In the genomic region with DNA sequence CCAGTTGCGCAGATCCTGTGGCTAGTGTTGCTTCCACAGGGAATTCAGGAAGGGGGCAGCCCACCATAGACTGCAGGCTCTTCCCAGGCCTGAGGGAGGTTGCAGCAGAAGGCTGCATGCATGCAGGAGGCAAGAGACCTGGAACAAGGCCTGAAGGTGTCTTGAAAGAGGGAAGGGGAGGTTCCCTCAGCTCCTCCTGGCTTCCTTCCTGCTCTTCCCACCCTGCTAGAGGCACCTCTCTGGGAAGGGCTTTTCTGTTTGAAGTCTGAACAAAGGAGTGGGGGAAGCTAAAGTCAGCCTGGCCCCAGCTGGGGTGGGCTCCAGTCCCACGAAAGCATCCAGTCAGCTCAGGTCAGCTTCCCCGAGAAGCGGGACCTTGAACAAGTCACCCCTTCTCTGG, we compare ENCODE assay signal across 15 mouse cellular contexts. TPM values are rescaled to one million over a fixed set of nuclear protein-coding genes. Genes with fewer than 3 reads are reported as not detected.
DNase-seq lines count a peak whose midpoint lies in the region; ATAC-seq and TF ChIP-seq lines count a peak whose summit lies in the region.
"Had no signal": no experiment of that assay in that cellular context is flagged by ENCODE, and none has a peak within 500 bp of the region (broad histone marks: within the 10 kb centered on the region; RNA-seq: fewer than 3 reads in every experiment).

No protein-coding gene starts in this region.

- H3K4me2 ChIP-seq in heart, embryonic 16.5 days (ENCODE audit: low read depth, low read length), result no peak overlapping the region
- H3K4me2 ChIP-seq in hindbrain, postnatal 0 days (ENCODE audit: low read depth, low read length), result no peak overlapping the region
- H3K4me2 ChIP-seq in myocyte (ENCODE audit: low read depth), result peak overlapping the region; percentile 3
- H3K4me2 ChIP-seq: heart, embryonic 13.5 days had no signal

- H3K4me1 ChIP-seq in heart, embryonic 16.5 days (ENCODE audit: control insufficient read depth, insufficient read depth, low read length), result peaks cover 21% of the 10 kb centered on the region
- peaks cover 22% of the 10 kb centered on the region for H3K4me1 ChIP-seq in hindbrain, postnatal 0 days (ENCODE audit: insufficient read depth, low read length)

- no peak overlapping the region for H3K4me3 ChIP-seq in heart, embryonic 16.5 days (ENCODE audit: low read length)
- H3K4me3 ChIP-seq in hindbrain, postnatal 0 days (ENCODE audit: low read length), result no peak overlapping the region
- no peak overlapping the region for H3K4me3 ChIP-seq in myocyte
- H3K4me3 ChIP-seq: heart, embryonic 13.5 days had no signal

- H3K9ac ChIP-seq in heart, embryonic 16.5 days (ENCODE audit: low read length), result no peak overlapping the region
- no peak overlapping the region for H3K9ac ChIP-seq in hindbrain, postnatal 0 days (replicated peaks; ENCODE audit: low read length)
- H3K9ac ChIP-seq: heart, embryonic 13.5 days had no signal

- H3K36me3 ChIP-seq in heart, embryonic 16.5 days (ENCODE audit: control insufficient read depth, insufficient read depth), result no peaks in the 10 kb centered on the region
- no peaks in the 10 kb centered on the region for H3K36me3 ChIP-seq in hindbrain, postnatal 0 days (ENCODE audit: insufficient read depth, low read length)
- H3K36me3 ChIP-seq in myocyte (ENCODE audit: control insufficient read depth, insufficient read depth), result no peaks in the 10 kb centered on the region
- H3K36me3 ChIP-seq: heart, embryonic 13.5 days had no signal

- 0 out of 2 replicates have a peak, but pooled peaks have one; percentile 16 for ATAC-seq in heart, embryonic 16.5 days (replicated peaks; ENCODE audit: extremely low read depth, insufficient read depth, low FRiP score)
- ATAC-seq in hindbrain, postnatal 0 days, result no peak
- ATAC-seq: CD4-positive, CD25-positive, alpha-beta regulatory T cell, adult 4 months had no signal

- H3K27me3 ChIP-seq in heart, embryonic 16.5 days (ENCODE audit: control insufficient read depth, insufficient read depth, low read length), result peaks cover 45% of the 10 kb centered on the region
- 0 out of 2 replicates have a peak, but pooled peaks cover 2% of the 10 kb centered on the region for H3K27me3 ChIP-seq in hindbrain, postnatal 0 days (ENCODE audit: insufficient read depth, low read length)
- no peaks in the 10 kb centered on the region for H3K27me3 ChIP-seq in myocyte (ENCODE audit: control insufficient read depth, insufficient read depth, insufficient read length)

- no peak for TF ChIP-seq CTCF in hindbrain, postnatal 0 days (IDR thresholded peaks at IDR 0.05; ENCODE audit: low read depth)

- no peaks in the 10 kb centered on the region for H3K9me3 ChIP-seq in heart, embryonic 16.5 days (replicated peaks; ENCODE audit: control insufficient read depth, low read length)
- no peaks in the 10 kb centered on the region for H3K9me3 ChIP-seq in hindbrain, postnatal 0 days (ENCODE audit: low read length)
- H3K9me3 ChIP-seq: heart, embryonic 13.5 days had no signal

- peaks cover 94% of the 10 kb centered on the region for H3K79me2 ChIP-seq in myocyte (ENCODE audit: control insufficient read depth, insufficient read depth)

- WGBS in heart, embryonic 16.5 days, result 46% methylated on average over 4 of the region's 4 CpGs
- 38% methylated on average over 4 of the region's 4 CpGs for WGBS in hindbrain, postnatal 0 days

- H3ac ChIP-seq in myocyte (ENCODE audit: control insufficient read depth, insufficient read length), result no peak overlapping the region

- TF ChIP-seq POLR2A in myocyte (IDR thresholded peaks at IDR 0.05; ENCODE audit: insufficient read length, low read depth), result no peak

- H3K27ac ChIP-seq in heart, embryonic 16.5 days (ENCODE audit: low read length), result no peak overlapping the region
- peak overlapping the region; percentile 54; the same call in 1 of the 2 replicates for H3K27ac ChIP-seq in hindbrain, postnatal 0 days
- H3K27ac ChIP-seq: heart, embryonic 13.5 days had no signal

- no peak for DNase-seq in heart, adult 11 months
- DNase-seq in ZHBTc4 (ENCODE audit: low read depth, low spot score), result peak; percentile 75
- no peak for DNase-seq in hindbrain, postnatal 0 days (ENCODE audit: low spot score)
- DNase-seq in c-Kit-positive CD71-positive TER-119-positive erythroid progenitor cells, embryonic 14.5 days (ENCODE audit: low spot score), result no peak
- no peak for DNase-seq in cerebellum, postnatal 4 days (ENCODE audit: low spot score in 2 of 2)
- no peak for DNase-seq in testis, postnatal 10 days (ENCODE audit: low spot score)
- DNase-seq: adrenal gland, adult 8-10 months; cerebellum, adult 18-20 months; kidney, adult 9 months; retina, postnatal 1 day had no signal

TF ChIP-seq in myocyte, 11 proteins besides CTCF, POLR2A, EP300 and RAD21:
- TF ChIP-seq MYOD1 (IDR thresholded peaks at IDR 0.05; ENCODE audit: control insufficient read depth in 1 of 3, insufficient read length in 2 of 3, low read depth in 2 of 3) (no peak), USF1 (IDR thresholded peaks at IDR 0.05; ENCODE audit: low read depth) (no peak), E2F4 (IDR thresholded peaks at IDR 0.05; ENCODE audit: insufficient read depth) (no peak), TCF12 (IDR thresholded peaks at IDR 0.05; ENCODE audit: insufficient read depth, poor library complexity, severe bottlenecking) (no peak), REST (IDR thresholded peaks at IDR 0.05; ENCODE audit: insufficient read depth, insufficient read length) (no peak), TCF3 (IDR thresholded peaks at IDR 0.05; ENCODE audit: insufficient read length, low read depth) (no peak), CEBPB (IDR thresholded peaks at IDR 0.05; ENCODE audit: insufficient read depth, poor library complexity, severe bottlenecking) (no peak), SRF (IDR thresholded peaks at IDR 0.05; ENCODE audit: control insufficient read depth, insufficient read length, low read depth) (no peak), MYOG (IDR thresholded peaks at IDR 0.05; ENCODE audit: control insufficient read depth in 1 of 3, insufficient read depth in 1 of 3, insufficient read length in 2 of 3, low read depth in 2 of 3) (no peak), POLR2AphosphoS2 (IDR thresholded peaks at IDR 0.05; ENCODE audit: insufficient read length, low read depth) (no peak), MAX (IDR thresholded peaks at IDR 0.05; ENCODE audit: low read depth) (no peak)

RNA-seq across cellular contexts. Expression of gene C77080, which starts 18.9 kb away (rescaled TPM):
- polyA plus RNA-seq in heart, embryonic 16.5 days (2015; fragmentation: Nextera tagmentation; extraction: Ambion mirVana), result 2.2 and 2.3 TPM in 2 replicates
- total RNA-seq in hindbrain, postnatal 0 days (2014; rRNA removed), result 23.1 and 29.0 TPM in 2 replicates
- 4.9 and 5.3 TPM in 2 replicates for polyA plus RNA-seq in hindbrain, postnatal 0 days (2015; fragmentation: Nextera tagmentation; extraction: Ambion mirVana)
- polyA plus RNA-seq in myocyte (2012; fragmentation: generic; extraction: Trizol), result 25.4 TPM
- total RNA-seq: megakaryocyte, adult 5-6 weeks had no signal

RNA-seq across cellular contexts. Expression of gene Sync, which starts 45.1 kb away (rescaled TPM):
- polyA plus RNA-seq in heart, embryonic 16.5 days (2015; fragmentation: Nextera tagmentation; extraction: Ambion mirVana), result 1.8 and 1.9 TPM in 2 replicates
- 1.9 and 3.3 TPM in 2 replicates for total RNA-seq in hindbrain, postnatal 0 days (2014; rRNA removed)
- polyA plus RNA-seq in hindbrain, postnatal 0 days (2015; fragmentation: Nextera tagmentation; extraction: Ambion mirVana), result 1.9 and 2.0 TPM in 2 replicates
- 51.1 TPM for polyA plus RNA-seq in myocyte (2012; fragmentation: generic; extraction: Trizol)
- total RNA-seq: megakaryocyte, adult 5-6 weeks had no signal

RNA-seq across cellular contexts. Expression of gene Yars, which starts 52.8 kb away (rescaled TPM):
- polyA plus RNA-seq in heart, embryonic 16.5 days (2015; fragmentation: Nextera tagmentation; extraction: Ambion mirVana), result 45.9 and 53.3 TPM in 2 replicates
- total RNA-seq in hindbrain, postnatal 0 days (2014; rRNA removed), result 56.0 and 79.6 TPM in 2 replicates
- 101 and 102 TPM in 2 replicates for polyA plus RNA-seq in hindbrain, postnatal 0 days (2015; fragmentation: Nextera tagmentation; extraction: Ambion mirVana)
- 183 TPM for polyA plus RNA-seq in myocyte (2012; fragmentation: generic; extraction: Trizol)

RNA-seq across cellular contexts. Expression of gene S100pbp, which starts 52.8 kb away (rescaled TPM):
- polyA plus RNA-seq in heart, embryonic 16.5 days (2015; fragmentation: Nextera tagmentation; extraction: Ambion mirVana), result 10.9 and 11.8 TPM in 2 replicates
- 35.9 and 36.8 TPM in 2 replicates for total RNA-seq in hindbrain, postnatal 0 days (2014; rRNA removed)
- polyA plus RNA-seq in hindbrain, postnatal 0 days (2015; fragmentation: Nextera tagmentation; extraction: Ambion mirVana), result 16.2 and 16.9 TPM in 2 replicates
- 7.8 TPM for polyA plus RNA-seq in myocyte (2012; fragmentation: generic; extraction: Trizol)

Comparison
In these comparisons a context has a peak if more than half of its experiments do, and no peak if none do; other contexts are left out.
1. RNA of gene Sync, which starts 45.1 kb away (polyA plus RNA-seq): 51.1 TPM in myocyte (single experiment); 1.9 to 2.0 TPM in hindbrain, postnatal 0 days and 1.8 to 1.9 TPM in heart, embryonic 16.5 days; every median in the first group is over 10 times any median in the second.